Mouse (Mus musculus) skeletal muscle tissue, adult 2 months (tissue): ENCODE measurements around the gene Inava.

Experiments
- DNase-seq: peaks from one replicate; pipeline ENCODE4 v3.0.0-alpha.2; 2012; ENCODE audit warnings: low read depth, low spot score

Gene Inava

DNA sequence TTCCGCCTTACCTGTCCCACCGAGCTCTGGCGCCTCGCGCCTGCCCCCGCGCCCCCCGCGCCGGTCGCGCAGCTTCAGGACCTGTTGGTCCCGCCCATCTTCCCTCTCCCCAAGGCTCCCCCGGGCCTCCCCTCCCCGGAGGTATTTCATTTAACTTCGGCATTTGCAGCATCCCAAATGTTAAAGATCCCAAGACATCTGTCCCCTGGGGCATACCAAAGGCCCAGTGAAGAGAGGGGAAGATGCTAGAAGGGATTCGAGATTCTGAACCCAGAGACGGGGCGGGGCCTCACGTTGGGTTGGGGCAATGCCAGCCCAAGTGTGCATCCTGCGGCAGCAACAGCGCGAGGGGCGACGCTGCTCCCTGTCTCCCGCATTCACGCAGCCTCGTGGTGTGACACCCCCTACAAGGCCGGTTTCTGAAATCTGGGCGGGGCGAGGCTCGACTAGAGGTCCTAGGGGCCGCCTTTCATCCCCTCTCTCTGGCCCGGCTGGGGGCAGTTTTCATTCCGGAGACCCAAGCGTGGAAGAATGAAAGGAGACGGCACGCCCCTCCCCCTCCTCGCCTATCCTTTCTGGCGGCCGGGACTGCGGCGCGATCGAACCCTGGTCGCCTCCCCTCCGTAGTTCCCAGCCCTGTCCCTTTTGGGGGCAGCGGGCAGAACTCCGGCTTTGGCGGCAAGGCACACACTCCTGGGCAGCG is at the start of gene Inava:
TSS of gene Inava (minus strand) at position 373 of the 703 bp plus-strand sequence.
- no peak for DNase-seq

DNA sequence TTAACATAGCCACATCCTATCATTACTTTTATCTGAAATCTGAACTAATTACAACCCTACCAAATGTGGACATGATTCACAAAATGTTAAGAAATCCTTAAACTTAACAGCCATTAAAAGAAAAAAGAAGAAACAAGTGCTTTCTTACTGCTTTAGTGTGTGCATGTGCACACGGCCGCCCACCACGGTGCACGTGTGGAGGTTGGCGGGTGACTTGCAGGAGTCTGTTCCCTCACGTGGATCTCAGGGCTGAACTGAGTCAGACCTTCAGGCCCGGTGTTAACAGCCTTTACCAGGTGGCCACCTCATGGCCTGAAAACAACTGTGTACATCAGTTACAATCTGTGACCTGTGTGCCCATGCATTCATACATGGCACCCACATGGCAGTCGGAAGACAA is 43.3 kb upstream of the Inava start:
- DNase-seq: no peak

DNA sequence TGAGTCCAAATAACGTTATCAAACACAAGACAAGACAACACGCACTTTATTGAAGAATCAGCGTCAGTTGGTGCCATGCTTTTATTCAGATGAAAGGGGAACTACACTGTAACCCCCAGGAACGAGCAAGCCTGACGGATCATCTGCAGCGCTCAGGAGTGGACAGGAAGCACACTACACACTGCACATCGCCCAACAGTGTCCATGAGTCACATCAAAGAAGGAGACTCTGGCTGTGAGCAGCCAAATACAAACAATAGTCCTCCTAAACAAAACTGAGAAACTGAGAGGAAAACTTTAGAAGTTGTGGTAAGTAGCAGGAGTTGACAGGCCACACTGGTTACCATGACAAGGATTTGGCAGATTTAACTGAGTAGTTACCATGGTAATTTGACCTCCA is 34.2 kb upstream of the Inava start:
- DNase-seq: no peak

DNA sequence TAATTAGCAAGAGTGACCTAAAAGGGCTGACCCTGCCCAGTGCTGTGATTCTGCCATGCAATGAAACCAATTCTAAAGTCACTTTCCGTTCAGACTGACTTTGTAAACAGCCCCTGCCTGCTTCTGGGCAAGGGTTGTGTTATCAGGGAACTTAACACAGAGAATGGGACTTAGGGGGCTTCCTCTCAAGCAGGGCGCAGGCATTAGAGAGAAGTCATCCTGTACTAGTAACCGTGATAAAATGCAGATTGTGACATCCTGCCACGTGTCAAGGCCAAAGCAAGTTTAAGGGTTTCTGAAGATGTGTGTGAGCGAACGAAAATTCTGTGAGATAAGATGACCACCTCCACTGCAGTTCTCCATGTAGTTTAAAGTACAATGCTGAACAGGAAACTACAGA is 32.1 kb upstream of the Inava start:
- DNase-seq: no peak

DNA sequence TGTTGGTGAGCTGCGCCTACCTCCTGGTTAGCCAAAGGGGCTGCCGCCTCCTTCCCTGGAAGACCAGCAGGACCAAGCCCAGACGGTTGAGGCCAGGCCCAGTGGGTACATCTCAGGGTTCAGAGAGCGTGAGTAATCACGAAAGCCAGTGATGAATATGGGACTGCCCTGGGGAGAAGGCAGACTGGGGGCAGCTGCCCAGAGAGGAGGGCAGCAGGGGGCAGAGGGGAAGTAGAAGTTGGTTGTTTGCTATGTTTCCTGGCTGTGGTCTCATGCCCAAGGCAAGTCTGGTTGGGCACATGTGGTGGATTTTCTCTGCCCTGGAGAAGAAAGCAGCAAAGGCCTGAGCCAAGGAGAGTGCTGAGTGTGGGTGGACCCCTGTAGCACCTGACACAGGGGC is 29.3 kb upstream of the Inava start:
- no peak for DNase-seq

DNA sequence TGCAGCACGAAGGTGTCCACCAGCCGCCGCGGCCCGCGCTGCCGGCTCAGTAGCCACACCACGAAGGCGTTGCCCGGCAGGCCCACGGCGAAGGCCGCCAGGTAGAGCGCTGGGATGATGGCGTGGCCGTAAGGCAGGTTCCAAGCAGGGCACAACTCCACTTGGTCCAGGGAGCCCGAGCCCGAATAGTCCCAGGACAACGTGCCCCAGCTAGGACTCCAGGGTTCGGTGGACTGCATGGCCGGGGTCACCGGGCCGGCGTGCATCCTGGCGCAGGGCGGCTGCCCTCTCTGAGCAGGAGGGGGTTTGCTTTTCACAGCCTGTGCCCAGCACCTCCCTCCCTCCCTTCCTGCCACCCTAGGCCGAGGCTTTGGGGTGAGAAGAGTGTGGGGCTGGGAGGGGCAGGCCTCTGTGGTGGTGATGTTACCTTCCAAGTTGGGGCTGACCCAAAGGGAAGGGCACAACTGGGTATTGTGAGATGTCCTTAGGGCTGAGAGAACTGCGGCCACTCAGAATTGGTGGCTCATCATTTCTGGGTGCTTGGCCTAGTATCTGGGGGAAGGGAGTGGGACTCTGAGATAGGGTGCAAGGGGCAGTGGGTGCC is 26.7 kb upstream of the Inava start, which contains the start of gene Gpr25:
TSS of gene Gpr25 (minus strand) at position 239 of the 604 bp plus-strand sequence.
- DNase-seq: no peak

DNA sequence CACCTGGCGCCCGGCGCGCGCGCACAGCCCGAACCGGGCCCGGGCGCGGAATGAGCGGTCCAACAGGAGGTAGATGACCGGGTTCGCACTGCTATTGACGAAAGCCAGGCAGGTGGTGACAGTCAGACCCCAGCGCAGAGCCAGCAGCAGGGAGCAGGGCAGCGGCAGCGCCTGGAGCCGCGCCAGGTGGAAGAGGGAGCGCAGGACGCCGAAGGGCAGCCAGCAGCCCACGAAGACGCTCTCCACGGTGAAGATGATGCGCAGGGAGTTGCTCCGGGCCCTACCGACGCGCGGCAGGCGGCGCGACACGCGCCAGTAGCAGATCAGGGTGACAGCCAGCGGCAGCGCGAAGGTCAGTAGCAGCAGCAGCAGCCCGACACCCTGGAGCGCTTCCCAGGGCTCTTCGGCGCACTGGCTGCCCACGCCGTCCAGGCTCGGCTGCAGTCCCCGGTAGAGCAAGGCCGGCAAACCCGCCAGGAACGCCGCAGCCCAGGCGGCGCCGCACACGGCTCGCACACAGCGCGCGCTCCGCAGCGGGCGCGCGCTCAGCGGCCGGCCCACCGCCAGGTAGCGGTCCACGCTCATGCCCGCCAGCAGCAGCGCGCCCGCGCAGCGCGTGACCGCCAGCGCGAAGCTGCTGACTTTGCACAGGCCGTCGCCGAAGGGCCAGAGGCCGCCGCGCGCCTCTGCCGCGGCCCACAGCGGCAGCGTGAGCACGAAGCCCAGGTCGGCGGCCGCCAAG is 26.0 kb upstream of the Inava start:
- peak; percentile 64 for DNase-seq

DNA sequence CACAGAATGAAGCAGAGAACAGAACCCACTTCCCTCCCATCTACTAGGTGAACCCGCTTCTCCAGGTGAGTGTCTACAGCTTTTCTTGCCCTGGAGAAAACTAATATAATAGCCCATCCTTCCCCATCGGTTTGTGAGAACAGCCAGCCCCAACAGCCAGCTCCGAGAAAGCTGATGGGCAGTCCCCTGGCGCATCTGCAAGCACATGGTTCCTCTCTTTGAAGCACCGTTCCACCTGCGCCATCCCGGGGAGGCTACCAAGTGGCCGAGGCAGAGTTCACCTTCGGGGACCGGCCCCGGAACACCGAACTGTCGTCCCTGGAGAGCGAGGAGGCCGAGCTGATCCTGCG is 25.5 kb upstream of the Inava start:
- no peak for DNase-seq

DNA sequence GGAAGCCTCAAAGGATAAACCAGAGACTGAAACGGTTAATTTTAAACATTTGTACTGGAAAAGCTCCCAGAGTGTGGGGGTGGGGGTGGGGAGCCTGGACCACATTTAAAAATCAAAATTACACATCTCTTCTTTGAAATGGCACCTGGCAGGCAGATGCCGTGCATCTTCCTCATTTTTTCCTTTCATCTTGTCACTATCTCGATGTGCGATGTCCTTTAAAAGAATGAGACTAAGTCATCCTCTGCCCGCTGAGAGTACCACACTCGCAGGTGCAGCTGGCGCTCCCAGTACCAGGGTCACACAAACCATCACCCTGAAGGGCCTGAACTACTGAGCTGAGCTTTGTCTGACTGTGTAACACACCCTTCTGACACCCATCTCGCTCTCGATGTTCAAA is 24.4 kb upstream of the Inava start:
- DNase-seq: no peak

DNA sequence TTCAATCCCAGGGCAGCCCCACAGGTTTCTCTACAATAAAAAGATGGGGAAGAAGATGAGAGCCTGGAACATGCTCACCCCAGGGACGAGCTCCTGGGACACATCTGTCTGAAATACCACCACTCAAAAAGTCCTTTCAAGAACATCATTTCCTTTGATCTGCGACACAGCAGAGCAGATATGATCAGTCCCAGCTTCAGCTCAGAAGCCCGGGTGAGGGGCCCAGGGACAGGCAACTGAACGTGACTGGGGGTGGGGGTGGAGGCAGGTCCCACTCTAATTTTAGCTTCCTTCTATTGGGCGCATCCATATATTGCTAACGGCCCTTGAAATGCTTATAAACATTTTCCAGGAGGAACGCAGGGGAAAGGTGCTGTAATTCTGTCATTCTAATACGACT is 21.6 kb upstream of the Inava start:
- no peak for DNase-seq

DNA sequence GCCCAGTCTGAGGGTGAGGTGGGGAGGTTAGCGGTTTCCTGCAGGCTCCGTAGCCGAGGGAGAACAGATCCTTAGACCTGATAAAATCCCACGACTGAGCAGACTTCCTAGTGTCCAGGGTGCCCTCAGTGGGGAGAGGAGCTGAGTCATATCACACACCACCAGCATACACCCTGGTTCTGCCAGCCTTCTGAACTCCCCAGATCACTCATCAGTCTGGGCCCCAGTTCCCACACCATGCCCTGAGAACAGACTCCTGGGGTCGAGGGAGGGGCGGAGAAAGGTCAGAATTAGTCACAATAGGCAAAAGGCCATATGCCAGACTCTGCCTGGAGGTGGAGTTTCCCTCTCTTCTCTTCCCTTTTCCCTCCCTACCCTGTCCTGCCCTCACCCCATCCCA is 21.1 kb upstream of the Inava start:
- no peak for DNase-seq

DNA sequence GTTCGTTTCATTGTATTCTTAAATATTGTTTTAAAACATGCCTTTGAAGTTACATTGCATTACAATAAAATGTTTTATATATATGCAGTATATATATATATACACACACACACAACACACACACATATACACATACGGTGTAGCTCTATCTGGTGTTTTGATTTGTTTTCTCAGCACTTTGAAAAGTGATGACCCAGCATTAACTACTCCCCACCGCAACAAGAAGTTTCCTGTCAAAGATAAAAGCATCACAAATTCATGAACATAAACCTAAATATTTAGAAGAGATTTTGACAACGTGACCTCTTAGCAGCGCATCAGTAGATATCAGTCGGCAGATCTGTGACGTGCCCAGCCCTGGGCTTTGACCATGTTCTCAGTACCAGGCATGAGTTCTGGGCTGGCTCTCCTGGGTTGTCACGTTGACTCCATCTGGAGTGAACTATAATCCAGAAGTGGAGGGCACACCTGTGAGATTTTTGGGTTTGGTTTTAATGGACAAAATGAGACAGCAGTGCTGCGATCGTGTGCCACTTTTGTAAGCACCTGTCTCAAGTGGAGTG is 20.5 kb upstream of the Inava start:
- DNase-seq: no peak

DNA sequence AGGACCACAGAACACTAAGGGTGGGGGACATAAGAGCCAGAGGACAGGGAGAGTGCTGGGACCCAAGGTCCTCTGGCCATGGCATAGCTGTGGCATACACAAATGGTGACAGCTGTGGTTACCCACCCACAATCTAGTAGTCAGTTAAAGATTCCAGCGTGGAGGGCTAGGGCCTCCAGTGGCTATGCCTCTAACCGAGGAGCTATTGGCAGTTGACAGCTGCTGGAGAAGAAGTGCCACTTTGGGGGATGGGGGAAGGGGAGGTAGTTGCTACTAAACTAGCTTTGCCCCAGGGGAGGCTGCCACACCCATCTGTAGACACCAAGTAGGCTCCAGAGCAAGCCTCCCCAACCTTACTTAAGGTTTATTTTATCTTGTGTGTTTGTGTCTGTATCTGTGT is 19.4 kb upstream of the Inava start:
- DNase-seq: no peak

DNA sequence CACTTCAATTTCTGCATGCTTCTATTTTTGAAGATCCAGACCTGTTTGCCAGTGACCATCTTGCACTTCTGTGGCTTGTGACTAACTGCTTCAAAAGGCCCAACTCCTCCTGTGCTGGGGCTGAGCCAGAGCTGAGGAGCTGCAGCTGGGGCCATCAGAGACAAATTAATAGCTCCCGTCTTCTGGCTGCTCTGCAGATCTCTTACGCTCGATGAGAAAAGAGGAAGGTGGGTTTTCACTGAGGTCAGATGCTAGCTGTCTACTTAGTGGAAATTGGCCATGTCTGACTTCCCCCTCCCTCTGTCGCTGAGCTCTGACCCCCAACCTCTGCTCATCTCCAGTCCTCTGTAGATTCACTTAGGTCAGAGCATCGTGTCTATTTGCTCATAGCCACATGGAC is 15.6 kb upstream of the Inava start:
- no peak for DNase-seq

DNA sequence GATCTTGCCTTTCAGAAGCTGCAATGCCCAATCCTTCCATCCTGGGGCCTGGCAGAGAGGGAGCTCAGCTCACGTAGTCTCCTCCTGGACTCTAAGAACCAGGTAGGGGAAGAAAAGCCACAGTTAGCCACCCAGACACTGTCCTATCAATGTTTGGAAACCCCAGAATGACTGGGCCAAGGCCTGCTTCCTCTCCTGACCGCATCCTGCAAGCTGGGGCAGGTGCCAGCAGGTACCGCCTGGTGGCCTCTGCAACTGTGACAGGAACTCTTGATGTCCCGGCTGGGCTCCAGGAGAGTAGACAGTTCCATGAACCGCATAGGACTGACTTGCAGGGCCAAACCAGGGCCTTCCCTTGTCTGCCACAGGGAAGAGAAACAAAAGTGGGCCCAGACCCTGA is 13.3 kb upstream of the Inava start:
- no peak for DNase-seq

DNA sequence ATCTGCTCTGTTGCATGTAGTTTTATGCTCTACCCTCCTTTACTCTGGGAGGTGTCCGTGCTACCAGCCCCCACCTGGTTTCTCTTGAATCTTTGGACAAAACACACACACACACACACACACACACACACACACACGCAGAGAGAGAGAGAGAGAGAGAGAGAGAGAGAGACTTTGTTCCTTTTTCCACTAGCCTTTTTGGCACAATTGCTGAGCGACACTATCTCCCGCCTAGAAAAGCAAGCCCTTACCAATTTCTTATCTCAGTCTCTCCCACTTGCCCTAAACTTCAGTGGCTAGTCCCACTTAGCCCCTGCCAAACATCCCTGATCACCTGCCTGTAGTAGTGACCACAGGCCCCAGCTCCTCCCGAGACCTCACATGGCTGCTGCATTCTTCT is 10.4 kb upstream of the Inava start:
- no peak for DNase-seq

DNA sequence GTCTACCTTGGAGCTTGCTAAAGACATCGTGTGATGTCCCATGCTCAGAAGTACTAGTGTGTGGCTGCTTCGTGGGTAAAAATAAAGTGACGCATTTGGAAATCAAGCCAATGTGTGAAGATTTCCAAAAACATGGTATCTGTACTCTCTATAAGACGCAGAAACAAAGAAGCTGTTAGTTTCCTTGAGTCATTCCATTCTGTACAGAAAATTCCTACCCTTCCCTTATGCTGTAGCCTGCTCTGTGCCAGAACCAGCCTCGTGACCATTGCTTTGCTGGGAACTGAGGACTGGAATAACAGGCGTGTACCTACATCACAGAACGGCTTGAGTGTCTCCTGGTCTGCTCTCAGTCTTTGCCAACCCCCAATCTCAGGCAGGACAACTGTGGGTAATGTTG is 7.7 kb upstream of the Inava start:
- no peak for DNase-seq

DNA sequence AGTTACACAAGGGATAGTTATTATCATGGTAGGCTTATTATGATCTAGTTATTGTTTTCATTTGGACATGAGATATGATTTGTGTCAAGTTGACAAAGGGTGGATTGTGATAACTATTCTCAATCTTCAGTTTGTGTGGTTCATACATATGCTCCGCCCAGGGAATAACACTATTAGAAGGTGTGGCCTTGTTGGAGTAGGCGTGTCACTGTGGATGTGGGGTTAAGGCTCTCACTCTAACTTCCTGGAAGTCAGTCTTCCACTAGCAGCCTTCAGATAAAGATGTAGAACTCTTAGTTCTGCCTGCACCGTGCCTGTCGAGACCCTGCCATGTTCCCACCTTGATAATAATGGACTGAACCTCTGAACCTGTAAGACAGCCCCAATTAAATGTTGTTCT is 4.4 kb upstream of the Inava start:
- DNase-seq: no peak

DNA sequence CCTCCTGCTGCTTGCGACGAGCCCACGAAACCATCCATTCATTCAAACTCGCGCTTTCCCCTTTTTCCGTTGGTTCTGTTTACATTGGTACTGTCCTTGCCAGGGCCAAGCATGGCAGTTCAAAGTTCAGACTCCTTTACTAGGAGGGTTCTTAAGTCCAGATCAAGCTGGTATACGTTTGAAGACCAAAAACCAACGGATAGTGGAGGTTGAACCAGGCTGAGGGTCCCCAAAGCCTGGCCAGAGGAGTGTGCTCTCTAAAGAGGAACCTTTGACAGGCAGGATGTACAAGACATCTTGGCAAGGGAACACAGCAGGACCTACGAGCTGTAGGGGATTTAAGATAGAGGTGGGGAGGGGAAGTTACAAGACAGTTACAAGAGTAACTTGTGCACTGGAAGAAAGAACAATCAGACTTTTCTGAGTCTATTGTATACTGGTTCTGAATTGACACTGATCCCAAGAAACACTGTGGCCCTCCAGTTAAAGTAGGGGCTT is 580 bp upstream of the Inava start:
- no peak for DNase-seq

DNA sequence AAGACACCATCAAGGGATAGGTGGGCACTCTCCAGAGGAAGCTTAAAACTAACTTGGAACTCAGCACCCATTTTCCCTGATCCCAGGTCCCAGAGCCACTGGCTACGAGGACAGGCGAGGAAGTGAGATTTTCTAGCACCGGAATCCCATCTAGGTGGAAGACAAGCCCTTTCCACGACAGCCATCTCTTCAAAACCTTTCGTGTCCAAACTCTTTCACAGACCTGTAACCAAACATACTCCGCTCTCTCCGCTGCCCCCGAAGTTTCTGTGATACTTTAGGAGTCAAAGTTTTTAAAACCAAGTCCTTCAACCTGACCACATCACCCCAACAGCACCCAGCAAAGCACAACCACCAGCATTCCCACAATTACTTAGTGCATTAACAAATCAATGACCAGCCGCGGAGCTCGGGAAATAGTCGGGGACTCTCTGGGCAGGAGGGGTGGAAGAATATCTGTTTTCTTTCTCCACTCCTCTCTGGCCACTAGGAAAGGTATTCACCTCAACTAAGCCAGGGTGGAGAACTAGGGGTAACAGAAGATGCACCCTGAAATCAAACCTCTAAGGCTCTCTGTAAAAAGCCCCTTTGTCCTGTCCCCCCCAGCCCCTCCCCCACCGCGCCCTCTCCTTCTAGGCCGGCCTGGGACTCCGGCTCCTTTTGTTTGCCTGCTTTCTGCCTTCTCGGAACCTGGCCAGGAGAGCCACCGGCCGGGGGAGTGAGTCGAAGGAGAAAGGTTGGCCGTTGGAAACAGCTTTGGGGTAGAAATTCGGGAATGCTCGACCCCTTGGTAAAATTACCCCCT is 876 bp downstream of the Inava start:
- no peak for DNase-seq

DNA sequence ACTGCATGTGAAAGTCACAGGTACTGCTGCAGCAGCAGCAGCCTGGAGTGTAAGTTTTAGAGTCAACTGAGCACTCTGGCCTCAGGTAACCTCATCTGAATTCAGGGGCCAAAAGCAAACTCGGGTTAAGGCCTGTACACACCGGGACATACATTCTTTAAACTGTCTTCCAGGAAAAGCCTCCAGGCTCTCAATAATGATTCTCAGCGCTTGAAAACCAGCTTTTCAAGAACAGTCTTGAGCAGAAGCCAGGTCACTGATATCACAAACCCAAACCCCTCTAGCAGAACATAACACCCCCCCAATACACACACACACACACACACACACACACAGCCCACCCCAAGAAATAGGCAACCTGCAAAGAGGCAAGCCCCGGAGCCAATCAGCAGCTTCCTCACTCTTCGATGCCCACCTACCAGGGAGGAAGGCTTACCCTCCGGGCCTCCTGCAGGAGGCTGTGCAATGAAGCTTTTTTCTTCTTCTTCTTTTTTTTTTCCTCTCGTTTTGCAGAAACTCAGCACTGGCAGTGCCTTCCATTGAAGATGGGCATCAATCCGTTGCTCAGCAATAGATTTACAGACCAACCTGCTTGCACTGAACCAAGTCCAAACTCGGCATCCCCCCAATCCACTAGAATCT is 1.7 kb downstream of the Inava start:
- no peak for DNase-seq
